Mouse (Mus musculus) forebrain, postnatal 0 days (tissue): ENCODE results near the gene Ogt. TPM values are rescaled to one million over a fixed set of nuclear protein-coding genes. Genes with fewer than 3 reads are reported as not detected.

Experiments
- ATAC-seq: fragments of 200-750 bp; cut with Nextera tagmentation; 2 replicates; pipeline ENCODE4 v1.8.0; 2017; ENCODE audit warnings: mild to moderate bottlenecking, moderate library complexity
- DNase-seq: peaks from one replicate; pipeline ENCODE4 v3.0.0-alpha.2; 2015
- H3K27ac ChIP-seq: fragments of 300-500 bp; sonication (generic); 2 replicates; pipeline ENCODE4 v1.5.1; 2014; ENCODE audit warnings: low read depth, mild to moderate bottlenecking, antibody characterized with exemption, low read length, moderate library complexity, mixed read lengths
- H3K27me3 ChIP-seq: fragments of 300-500 bp; sonication (generic); 2 replicates; pipeline ENCODE4 v1.6.1; 2014; ENCODE audit warnings: mild to moderate bottlenecking, low read length, mixed read lengths; ENCODE audit not compliant: insufficient read depth
- H3K36me3 ChIP-seq: fragments of 300-500 bp; sonication (generic); 2 replicates; pipeline ENCODE4 v1.6.1; 2014; ENCODE audit warnings: mild to moderate bottlenecking, moderate library complexity; ENCODE audit not compliant: insufficient read depth
- H3K4me1 ChIP-seq: fragments of 300-500 bp; sonication (generic); 2 replicates; pipeline ENCODE4 v1.6.1; 2014; ENCODE audit warnings: antibody characterized with exemption; ENCODE audit not compliant: insufficient read depth
- H3K4me2 ChIP-seq: fragments of 300-500 bp; sonication (generic); 2 replicates; pipeline ENCODE4 v1.6.1; 2014; ENCODE audit warnings: low read depth, mild to moderate bottlenecking, moderate library complexity
- H3K4me3 ChIP-seq: fragments of 300-500 bp; sonication (generic); 2 replicates; pipeline ENCODE4 v1.5.1; 2014; ENCODE audit warnings: low read depth, low read length, mixed read lengths
- H3K9ac ChIP-seq: fragments of 300-500 bp; sonication (generic); 2 replicates; pipeline ENCODE4 v1.6.1; 2014; ENCODE audit warnings: mild to moderate bottlenecking
- H3K9me3 ChIP-seq: fragments of 300-500 bp; sonication (generic); 2 replicates; pipeline ENCODE4 v1.6.1; 2016; ENCODE audit warnings: low read length
- CTCF ChIP-seq: sonication (generic); IDR thresholded peaks from 2 replicates; pipeline ENCODE4 v1.5.1; 2016; ENCODE audit warnings: antibody characterized with exemption, control low read depth, low read depth
- WGBS: fragments of 180-500 bp; shearing (Covaris S2); extraction: QIAGEN DNeasy Blood & Tissue Kit; methylation state at CpG from one replicate; pipeline ENCODE4 v1.1.7; 2014; 5-methylcytosine and 5-hydroxymethylcytosine counted together
- polyA plus RNA-seq: library from polyadenylated mRNA; unstranded; fragments of >200 nt; fragmentation: Nextera tagmentation; extraction: Ambion mirVana; gene quantifications from 2 replicates; pipeline ENCODE4 v1.2.1, GENCODE M21; 2015
- total RNA-seq: library from RNA; depleted of rRNA; stranded (reverse); fragments of >200 nt; gene quantifications from 2 replicates; pipeline ENCODE4 v1.2.3, GENCODE M21; 2014; rRNA removed

Gene Ogt
- 174 and 187 TPM in 2 replicates for total RNA-seq
- 85.6 and 93.6 TPM in 2 replicates for polyA plus RNA-seq

GRCm38 (mm10) chrX:101639741-101640166, at the start of gene Ogt:
Gene Ogt, plus strand, starts transcription at chrX:101640060.
- Histone ChIP-seq H3K36me3 (no peaks in the 10 kb centered on the region), H3K27ac (peak within 1 kb of the TSS; percentile 92), H3K27me3 (no peaks in the 10 kb centered on the region), H3K4me3 (peak within 1 kb of the TSS; percentile 61), H3K9me3 (no peaks in the 10 kb centered on the region), H3K4me2 (peak within 1 kb of the TSS; percentile 49), H3K9ac (peak within 1 kb of the TSS; percentile 76), H3K4me1 (no peaks in the 10 kb centered on the region)
- peak; percentile 94 for DNase-seq
- TF ChIP-seq CTCF = no peak
- WGBS = 20% methylated on average over 24 of the region's 24 CpGs
- ATAC-seq = peak; percentile 91

DNA sequence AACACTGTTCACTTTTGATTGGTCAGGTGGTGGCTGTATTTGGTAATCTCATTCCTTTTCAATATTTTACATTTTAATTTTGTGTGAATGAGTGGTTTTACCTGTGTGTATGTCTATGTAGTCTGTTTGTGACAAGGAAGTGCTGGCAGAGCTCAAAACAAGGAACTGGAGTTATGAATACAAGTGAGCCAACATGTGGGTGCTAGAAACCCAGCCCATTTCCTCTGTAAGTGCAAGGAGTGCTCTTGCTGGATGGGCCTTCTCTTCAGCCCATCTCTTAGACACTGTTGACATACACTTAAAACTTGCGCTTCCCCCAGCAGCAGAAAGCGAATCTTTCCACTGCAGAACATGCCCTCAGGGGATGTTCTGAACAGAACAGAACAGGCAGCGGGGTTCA, 23.7 kb upstream of the Ogt start:
- Histone ChIP-seq H3K9me3 (no peaks in the 10 kb centered on the region), H3K27ac (no peak overlapping the region), H3K9ac (no peak overlapping the region), H3K36me3 (no peaks in the 10 kb centered on the region), H3K4me1 (no peaks in the 10 kb centered on the region), H3K27me3 (no peaks in the 10 kb centered on the region), H3K4me3 (no peak overlapping the region), H3K4me2 (no peak overlapping the region)
- ATAC-seq (no peak), DNase-seq (no peak)
- 92% methylated on average over 3 of the region's 3 CpGs for WGBS
- TF ChIP-seq CTCF = no peak

DNA sequence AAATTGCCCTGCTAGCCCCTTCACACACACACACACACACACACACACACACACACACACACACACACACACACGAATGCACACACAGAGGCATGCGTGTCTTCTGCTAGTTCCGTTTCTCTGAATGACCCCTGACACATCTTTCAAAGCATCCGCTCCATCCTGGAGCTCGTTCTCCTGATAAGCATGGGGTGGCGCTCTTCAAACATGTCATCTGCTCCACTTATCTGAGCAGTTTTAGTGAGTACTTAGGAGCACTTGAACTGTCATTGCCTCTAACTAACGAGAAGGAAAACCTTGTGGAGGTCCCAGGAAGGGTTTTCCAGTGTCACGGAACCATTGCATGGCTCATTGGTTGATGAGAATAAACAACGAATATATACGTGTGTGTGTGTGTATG, 22.0 kb upstream of the Ogt start:
- WGBS = 72% methylated on average over 10 of the region's 10 CpGs
- H3K9me3 ChIP-seq = no peaks in the 10 kb centered on the region
- no peaks in the 10 kb centered on the region for H3K36me3 ChIP-seq
- ATAC-seq (no peak), DNase-seq (no peak)
- H3K4me3 ChIP-seq = no peak overlapping the region
- H3K4me1 ChIP-seq = no peaks in the 10 kb centered on the region
- H3K27ac ChIP-seq = no peak overlapping the region
- H3K27me3 ChIP-seq = no peaks in the 10 kb centered on the region
- H3K9ac ChIP-seq = no peak overlapping the region
- no peak overlapping the region for H3K4me2 ChIP-seq
- TF ChIP-seq CTCF = no peak

DNA sequence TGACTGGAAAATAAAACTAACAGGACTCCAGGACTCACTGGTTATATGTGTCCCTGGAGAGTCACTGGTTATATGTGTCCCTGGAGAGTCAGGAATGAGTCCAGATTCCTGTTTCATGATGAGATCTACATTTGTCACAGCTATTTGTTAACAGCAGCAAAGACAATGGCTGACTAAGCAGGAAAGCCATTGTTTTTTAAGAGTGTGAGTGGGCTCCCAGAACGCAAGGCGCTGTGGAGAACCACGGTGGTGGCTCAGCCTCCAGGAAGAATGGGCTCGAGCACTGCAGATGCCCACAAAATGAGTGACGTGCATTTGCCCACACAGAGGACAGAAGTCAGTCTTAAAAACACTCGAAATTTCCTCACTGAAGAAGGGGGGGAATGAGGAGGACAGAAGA, 19.5 kb upstream of the Ogt start:
- H3K4me1 ChIP-seq = no peaks in the 10 kb centered on the region
- WGBS = 58% methylated on average over 6 of the region's 6 CpGs
- H3K4me2 ChIP-seq = no peak overlapping the region
- H3K9me3 ChIP-seq = no peaks in the 10 kb centered on the region
- H3K9ac ChIP-seq = no peak overlapping the region
- no peaks in the 10 kb centered on the region for H3K27me3 ChIP-seq
- DNase-seq (no peak), ATAC-seq (no peak)
- no peak overlapping the region for H3K27ac ChIP-seq
- no peak overlapping the region for H3K4me3 ChIP-seq
- TF ChIP-seq CTCF = no peak
- no peaks in the 10 kb centered on the region for H3K36me3 ChIP-seq

GRCm38 (mm10) chrX:101622539-101622938, 17.3 kb upstream of the Ogt start:
- WGBS = 54% methylated on average over 3 of the region's 3 CpGs
- Histone ChIP-seq H3K9ac (no peak overlapping the region), H3K4me2 (no peak overlapping the region), H3K4me3 (no peak overlapping the region), H3K27ac (no peak overlapping the region), H3K4me1 (no peaks in the 10 kb centered on the region), H3K9me3 (no peaks in the 10 kb centered on the region), H3K36me3 (no peaks in the 10 kb centered on the region), H3K27me3 (no peaks in the 10 kb centered on the region)
- no peak for TF ChIP-seq CTCF
- ATAC-seq (no peak), DNase-seq (no peak)

DNA sequence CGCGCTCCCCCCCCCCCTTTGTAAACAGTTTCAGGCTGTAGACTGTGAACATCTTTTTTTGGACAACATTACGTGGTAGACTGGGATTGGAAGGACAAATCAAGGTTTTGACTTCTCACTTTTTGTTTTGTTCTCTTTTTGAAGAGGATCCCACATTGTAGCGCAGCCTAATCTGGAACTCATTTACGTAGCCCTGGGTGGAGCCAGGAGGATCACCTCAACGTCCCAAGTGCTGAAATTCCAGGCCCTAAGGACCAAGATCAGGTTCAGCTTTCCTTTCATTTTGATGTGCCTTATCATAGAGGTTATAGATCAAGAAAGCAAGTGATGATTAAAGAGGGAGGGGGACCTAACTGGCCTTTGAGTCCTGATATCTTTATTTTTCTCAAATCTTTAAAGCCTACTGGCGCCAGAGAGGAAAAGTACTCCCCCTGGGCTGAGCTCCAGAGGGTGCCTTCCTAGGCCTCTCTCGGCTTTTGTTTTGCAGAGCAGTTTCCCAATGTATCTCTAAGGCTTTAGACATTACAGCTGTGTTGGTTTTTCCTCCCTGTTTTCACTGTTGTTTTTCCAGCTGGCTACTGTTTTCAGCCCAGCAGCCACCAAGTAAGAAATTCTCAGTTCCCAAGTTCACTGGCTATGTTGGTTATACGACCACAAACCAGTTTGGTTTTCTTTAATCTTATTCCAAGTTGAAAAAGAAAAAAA, 2.9 kb upstream of the Ogt start:
- DNase-seq = no peak
- Histone ChIP-seq H3K36me3 (no peaks in the 10 kb centered on the region), H3K4me3 (no peak overlapping the region), H3K27ac (no peak overlapping the region), H3K4me2 (no peak overlapping the region), H3K9me3 (no peaks in the 10 kb centered on the region), H3K4me1 (no peaks in the 10 kb centered on the region), H3K9ac (no peak overlapping the region), H3K27me3 (no peaks in the 10 kb centered on the region)
- no peak for TF ChIP-seq CTCF
- ATAC-seq = no peak
- 40% methylated on average over 7 of the region's 9 CpGs for WGBS

DNA sequence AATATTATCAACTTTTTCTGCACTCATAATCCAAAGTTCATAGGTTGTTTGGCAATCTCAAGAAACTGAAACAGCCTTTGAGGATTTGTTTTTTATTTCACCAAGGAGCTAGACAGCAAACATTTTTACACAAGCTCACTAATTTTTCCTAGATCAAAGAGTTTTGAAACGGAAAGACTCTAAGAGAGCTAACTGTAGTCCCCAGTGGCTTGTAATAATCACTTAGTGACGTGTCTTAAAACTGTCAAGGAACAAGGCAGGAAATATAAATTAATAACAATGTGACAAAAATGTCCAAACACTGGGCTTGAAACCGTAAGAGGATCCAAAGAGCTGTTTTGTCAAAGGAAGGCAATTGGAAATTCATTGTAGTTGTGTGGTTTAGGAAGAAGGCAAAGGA, 1.0 kb upstream of the Ogt start:
- Histone ChIP-seq H3K9me3 (no peaks in the 10 kb centered on the region), H3K4me1 (no peaks in the 10 kb centered on the region), H3K27ac (peak overlapping the region; percentile 92; the same call in 1 of the 2 replicates), H3K4me2 (peak overlapping the region; percentile 45), H3K9ac (no peak overlapping the region), H3K4me3 (peak overlapping the region; percentile 61), H3K36me3 (no peaks in the 10 kb centered on the region), H3K27me3 (no peaks in the 10 kb centered on the region)
- DNase-seq = no peak
- WGBS = 33% methylated on average over 3 of the region's 3 CpGs
- no peak for TF ChIP-seq CTCF
- ATAC-seq = no peak
